Mouse (Mus musculus) thymus, adult 2 months (tissue): ENCODE results near the gene Slc22a17. TPM values are rescaled to one million over a fixed set of nuclear protein-coding genes. Genes with fewer than 3 reads are reported as not detected.
A peak's percentile ranks its signal among the peaks of the same experiment; 100 is the strongest.

ENCODE experiments used
- DNase-seq: peaks from one replicate; pipeline ENCODE4 v3.0.0; 2021
- H3K27ac ChIP-seq: fragments of 200-500 bp; 2 replicates; pipeline ENCODE4 v1.5.1; 2012; ENCODE audit warnings: low read length, control low read depth; ENCODE audit not compliant: control insufficient read depth, insufficient read depth
- H3K27me3 ChIP-seq: fragments of 200-500 bp; 2 replicates; pipeline ENCODE4 v1.6.1; 2012; ENCODE audit warnings: mild to moderate bottlenecking, low read length, moderate library complexity, mixed read lengths; ENCODE audit not compliant: control insufficient read depth, insufficient read depth
- H3K36me3 ChIP-seq: fragments of 200-500 bp; 2 replicates; pipeline ENCODE4 v1.6.1; 2012; ENCODE audit warnings: mild to moderate bottlenecking, low read length, moderate library complexity; ENCODE audit not compliant: control insufficient read depth, insufficient read depth
- H3K4me1 ChIP-seq: fragments of 200-500 bp; replicated peaks from 2 replicates; pipeline ENCODE4 v1.6.1; 2012; ENCODE audit warnings: low read length; ENCODE audit not compliant: control insufficient read depth, insufficient read depth
- H3K4me3 ChIP-seq: fragments of 200-500 bp; 2 replicates; pipeline ENCODE4 v1.5.1; 2012; ENCODE audit warnings: mild to moderate bottlenecking, low read length, control low read depth, moderate library complexity; ENCODE audit not compliant: control insufficient read depth, insufficient read depth
- CTCF ChIP-seq: fragments of 200-500 bp; IDR thresholded peaks from 2 replicates; pipeline ENCODE4 v1.5.1; 2012; ENCODE audit warnings: mild to moderate bottlenecking, control low read depth, low read length, moderate library complexity, borderline replicate concordance; ENCODE audit not compliant: control insufficient read depth, poor library complexity, insufficient read depth; ENCODE audit errors: extremely low read depth
- POLR2A ChIP-seq: fragments of 200-500 bp; IDR thresholded peaks from 2 replicates; pipeline ENCODE4 v1.6.1; 2012; ENCODE audit warnings: mild to moderate bottlenecking, low read length, control low read depth, moderate library complexity; ENCODE audit not compliant: control insufficient read depth, poor library complexity, insufficient read depth; ENCODE audit errors: extremely low read depth
- WGBS: fragments of 180-500 bp; shearing (Covaris S2); methylation state at CpG from one replicate; pipeline ENCODE4 v1.1.7; 2018; 5-methylcytosine and 5-hydroxymethylcytosine counted together
- polyA plus RNA-seq: library from polyadenylated mRNA; depleted of rRNA; stranded (reverse); fragments of >200 nt; gene quantifications from 2 replicates; pipeline ENCODE4 v1.2.3, GENCODE M21; 2012

Gene Slc22a17
- polyA plus RNA-seq, 1 experiment: 29.9 TPM

DNA sequence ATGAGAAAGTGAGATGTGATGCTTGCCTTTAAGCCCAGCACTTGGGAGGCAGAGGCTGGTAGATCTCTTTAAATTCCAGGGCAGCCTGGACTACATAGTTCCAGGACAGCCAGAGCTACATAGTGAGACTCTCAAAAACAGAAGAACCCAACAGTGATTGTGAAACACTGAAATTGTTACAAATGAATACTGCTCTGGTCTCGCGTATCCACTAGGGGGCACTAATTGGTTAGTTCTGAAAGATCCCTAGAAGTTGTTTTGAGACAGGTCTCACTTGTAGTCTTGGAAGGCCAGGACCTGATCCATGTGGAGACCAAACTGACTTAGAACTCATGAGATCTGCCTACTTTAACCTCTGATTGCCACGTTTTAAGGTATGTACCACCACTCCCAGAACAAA is 12.5 kb downstream of the Slc22a17 start:
- peak; percentile 57 for DNase-seq
- WGBS: 2% methylated on average over 3 of the region's 3 CpGs
- no peak for TF ChIP-seq CTCF
- no peak for TF ChIP-seq POLR2A

DNA sequence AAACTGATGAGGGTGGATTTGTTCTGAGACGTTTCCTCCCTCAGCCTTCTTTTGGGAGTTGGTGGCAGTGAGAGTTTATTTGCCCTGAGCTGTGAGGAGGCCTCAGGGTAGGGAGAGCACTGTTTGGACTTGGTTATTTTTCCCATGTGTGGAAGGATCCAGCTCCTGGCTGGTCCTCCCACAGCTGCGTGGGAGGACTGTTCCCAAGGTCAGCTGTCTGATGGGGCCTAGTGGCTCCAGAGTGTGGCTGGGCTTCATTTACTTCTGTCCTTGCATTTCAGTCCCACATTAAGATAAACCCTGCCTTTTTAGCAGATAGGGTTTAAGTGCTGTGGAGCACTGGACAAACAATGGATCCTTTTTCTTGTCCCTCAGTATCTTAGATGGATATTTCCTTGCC is 15.5 kb downstream of the Slc22a17 start:
- H3K27ac ChIP-seq: no peak overlapping the region
- H3K36me3 ChIP-seq: peaks cover 24% of the 10 kb centered on the region
- H3K27me3 ChIP-seq: no peaks in the 10 kb centered on the region
- WGBS: 96% methylated on average over 2 of the region's 2 CpGs
- DNase-seq: no peak
- no peak overlapping the region for H3K4me3 ChIP-seq
- TF ChIP-seq CTCF: no peak
- TF ChIP-seq POLR2A: no peak
- peaks cover 2% of the 10 kb centered on the region; the same call in 1 of the 2 replicates for H3K4me1 ChIP-seq

More for the DNA sequence above, 12.5 kb downstream of the Slc22a17 start:
- Histone ChIP-seq H3K36me3 (peaks cover 24% of the 10 kb centered on the region), H3K4me1 (no peaks in the 10 kb centered on the region), H3K27ac (no peak overlapping the region), H3K27me3 (no peaks in the 10 kb centered on the region), H3K4me3 (no peak overlapping the region)

- under 1% methylated on average over 54 of the region's 54 CpGs for WGBS
- Histone ChIP-seq H3K27me3 (no peaks in the 10 kb centered on the region), H3K4me3 (peak overlapping the region; percentile 86), H3K4me1 (peaks cover 2% of the 10 kb centered on the region; the same call in 1 of the 2 replicates), H3K36me3 (peaks cover 24% of the 10 kb centered on the region), H3K27ac (peak overlapping the region; percentile 13; the same call in 1 of the 2 replicates)
- peak; percentile 9 for DNase-seq
- TF ChIP-seq CTCF (no peak), POLR2A (no peak)
These were observed 18.4 kb downstream of the Slc22a17 start for GRCm38 (mm10) chr14:54894296-54895151.

- no peaks in the 10 kb centered on the region for H3K27me3 ChIP-seq
- H3K27ac ChIP-seq: peak overlapping the region; percentile 44; the same call in 1 of the 2 replicates
- TF ChIP-seq CTCF (0 out of 2 replicates have a peak, but pooled peaks have one; percentile 21), POLR2A (peak; percentile 67; the same call in 1 of the 2 replicates)
- peak overlapping the region; percentile 51 for H3K4me3 ChIP-seq
- peak; percentile 98 for DNase-seq
- peaks cover 24% of the 10 kb centered on the region for H3K36me3 ChIP-seq
- WGBS: under 1% methylated on average over 38 of the region's 38 CpGs
- peaks cover 2% of the 10 kb centered on the region; the same call in 1 of the 2 replicates for H3K4me1 ChIP-seq
These were observed 19.2 kb downstream of the Slc22a17 start for GRCm38 (mm10) chr14:54893651-54894181.

GRCm38 (mm10) chr14:54892200-54892599 is 20.7 kb downstream of the Slc22a17 start, which contains the start of gene Pabpn1:
Pabpn1 (plus strand) TSS chr14:54892500.
- Histone ChIP-seq H3K27me3 (no peaks in the 10 kb centered on the region), H3K4me1 (peaks cover 2% of the 10 kb centered on the region; the same call in 1 of the 2 replicates), H3K4me3 (no peak within 1 kb of the TSS), H3K36me3 (peaks cover 17% of the 10 kb centered on the region), H3K27ac (no peak within 1 kb of the TSS)
- DNase-seq: no peak
- WGBS: 95% methylated on average over 3 of the region's 3 CpGs
- TF ChIP-seq POLR2A (no peak), CTCF (no peak)

- 97% methylated on average over 11 of the region's 11 CpGs for WGBS
- no peaks in the 10 kb centered on the region for H3K36me3 ChIP-seq
- no peaks in the 10 kb centered on the region for H3K27me3 ChIP-seq
- H3K4me1 ChIP-seq: peaks cover 22% of the 10 kb centered on the region
- no peak for DNase-seq
- no peak for TF ChIP-seq POLR2A
- TF ChIP-seq CTCF: no peak
- H3K27ac ChIP-seq: no peak overlapping the region
- no peak overlapping the region for H3K4me3 ChIP-seq
These were observed 27.6 kb downstream of the Slc22a17 start for GRCm38 (mm10) chr14:54885309-54885708.
